Mouse (Mus musculus): ENCODE results near the gene Grik5. TPM values are rescaled to one million over a fixed set of nuclear protein-coding genes. Genes with fewer than 3 reads are reported as not detected.

Gene Grik5
- 8.7 TPM for polyA plus RNA-seq (2014; fragmentation: Illumina TruSeq; extraction: RNeasy Lipid Tissue Mini Kit (QIAGEN cat#74804); ENCODE audit: low read depth, low replicate concordance)

GRCm38 (mm10) chr7:25071979-25072715 is at the start of gene Grik5, which contains the start of gene Zfp574:
Gene Grik5 (minus strand): TSS chr7:25072346.
Gene Zfp574 (plus strand): TSS chr7:25072567.

DNA sequence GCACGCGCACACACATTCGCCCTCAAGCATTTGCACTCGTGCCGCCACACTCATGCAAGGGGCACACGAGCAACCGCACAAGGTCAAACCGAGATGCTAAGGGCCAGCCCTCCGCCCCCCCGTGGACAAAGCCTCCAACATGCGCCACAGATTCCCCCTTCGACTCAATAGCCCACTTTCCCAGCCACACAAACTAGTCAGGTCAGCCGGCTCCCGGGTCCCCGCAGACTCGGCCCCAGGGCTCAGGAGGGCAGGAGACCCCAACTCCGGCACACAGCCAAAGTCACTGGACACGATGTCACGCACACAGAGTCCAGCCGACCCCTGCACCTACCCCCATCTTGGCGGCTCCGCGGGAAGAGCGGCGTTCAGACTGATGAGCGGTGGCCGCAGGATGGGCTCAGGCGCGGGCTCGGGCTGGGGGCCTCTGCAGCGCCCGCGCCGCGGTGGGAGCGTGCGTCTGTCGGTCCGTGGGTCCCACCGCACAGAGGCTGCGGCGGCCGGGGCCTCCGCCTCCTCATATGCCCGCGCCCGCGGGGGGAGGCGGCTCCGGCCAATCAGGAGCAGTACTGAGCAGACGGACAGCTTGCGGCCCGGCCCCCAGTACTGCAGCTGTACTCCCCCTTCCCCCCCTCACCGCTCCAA is 66.6 kb downstream of the Grik5 start, which contains the start of gene Atp1a3:
Gene Atp1a3 (minus strand): TSS at position 538 of the 645 bp plus-strand sequence.

DNA sequence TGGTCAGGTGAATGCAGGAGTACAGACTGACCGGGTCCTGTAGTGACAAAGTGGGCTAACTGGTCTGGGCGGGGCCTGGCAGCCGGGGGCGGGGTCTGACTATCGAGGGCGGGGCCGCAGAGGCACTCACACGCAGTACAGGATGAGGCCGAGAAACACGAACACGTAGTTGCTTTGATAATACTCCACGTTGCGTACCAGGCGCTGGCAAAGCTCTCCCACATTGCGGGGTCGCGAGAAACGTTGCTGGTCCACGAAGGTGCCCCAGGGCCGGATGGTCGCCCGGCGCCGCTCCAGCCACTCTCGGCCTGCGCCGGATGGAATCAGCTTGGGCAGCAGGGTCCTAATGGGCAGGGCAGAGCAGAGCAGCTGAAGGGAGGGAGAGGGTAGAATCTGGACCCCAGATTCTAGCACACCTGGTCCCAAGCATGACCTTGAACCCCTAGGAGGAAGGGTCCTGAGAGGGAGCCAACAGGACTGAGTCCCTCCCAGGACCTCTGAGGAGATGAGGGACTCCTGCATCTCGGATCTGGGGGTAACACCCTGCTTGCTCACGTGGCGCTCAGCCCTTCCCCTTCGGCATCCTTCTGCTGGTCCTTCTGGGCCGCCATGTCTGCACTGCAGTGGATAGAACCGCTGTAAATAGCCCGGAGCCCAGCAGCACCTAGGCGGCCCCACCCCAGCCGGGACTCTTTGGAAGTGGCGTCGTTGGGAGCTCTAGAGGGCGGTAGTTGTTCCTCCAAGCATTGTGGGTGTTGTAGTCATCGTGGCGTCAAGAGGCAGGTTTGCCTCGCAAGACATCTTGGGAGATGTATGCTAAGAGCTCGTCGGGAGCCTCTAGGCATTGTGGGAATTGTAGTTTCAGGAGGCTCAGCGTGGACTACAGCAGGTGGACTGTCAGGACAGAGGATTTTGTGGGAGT is 99.9 kb downstream of the Grik5 start, which contains the start of gene Rabac1:
Gene Rabac1 (minus strand): TSS at position 783 of the 922 bp plus-strand sequence.

Other genes starting within 250 kb of the Grik5 start
- 1.8 TPM for gene Gm9844, start 210.1 kb downstream of the Grik5 start, polyA plus RNA-seq (2014; fragmentation: Illumina TruSeq; extraction: RNeasy Lipid Tissue Mini Kit (QIAGEN cat#74804); ENCODE audit: low read depth, low replicate concordance)
- 8.7 TPM for gene Lypd4, start 202.4 kb downstream of the Grik5 start, polyA plus RNA-seq (2014; fragmentation: Illumina TruSeq; extraction: RNeasy Lipid Tissue Mini Kit (QIAGEN cat#74804); ENCODE audit: low read depth, low replicate concordance)
- gene Dmrtc2, start 202.3 kb downstream of the Grik5 start, polyA plus RNA-seq (2014; fragmentation: Illumina TruSeq; extraction: RNeasy Lipid Tissue Mini Kit (QIAGEN cat#74804); ENCODE audit: low read depth, low replicate concordance): 1.4 TPM
- gene Rps19, start 188.0 kb downstream of the Grik5 start, polyA plus RNA-seq (2014; fragmentation: Illumina TruSeq; extraction: RNeasy Lipid Tissue Mini Kit (QIAGEN cat#74804); ENCODE audit: low read depth, low replicate concordance): 1,055 TPM
- gene Cd79a, start 175.0 kb downstream of the Grik5 start, polyA plus RNA-seq (2014; fragmentation: Illumina TruSeq; extraction: RNeasy Lipid Tissue Mini Kit (QIAGEN cat#74804); ENCODE audit: low read depth, low replicate concordance): 0.69 TPM
- 85.9 TPM for gene Arhgef1, start 169.4 kb downstream of the Grik5 start, polyA plus RNA-seq (2014; fragmentation: Illumina TruSeq; extraction: RNeasy Lipid Tissue Mini Kit (QIAGEN cat#74804); ENCODE audit: low read depth, low replicate concordance)
- gene Gm4881, start 127.9 kb downstream of the Grik5 start, polyA plus RNA-seq (2014; fragmentation: Illumina TruSeq; extraction: RNeasy Lipid Tissue Mini Kit (QIAGEN cat#74804); ENCODE audit: low read depth, low replicate concordance): not detected
- gene Rabac1, start 99.6 kb downstream of the Grik5 start, polyA plus RNA-seq (2014; fragmentation: Illumina TruSeq; extraction: RNeasy Lipid Tissue Mini Kit (QIAGEN cat#74804); ENCODE audit: low read depth, low replicate concordance): 305 TPM
- gene Atp1a3, start 66.4 kb downstream of the Grik5 start, polyA plus RNA-seq (2014; fragmentation: Illumina TruSeq; extraction: RNeasy Lipid Tissue Mini Kit (QIAGEN cat#74804); ENCODE audit: low read depth, low replicate concordance): 2.9 TPM
- 12.5 TPM for gene Zfp574, start 221 bp upstream of the Grik5 start, polyA plus RNA-seq (2014; fragmentation: Illumina TruSeq; extraction: RNeasy Lipid Tissue Mini Kit (QIAGEN cat#74804); ENCODE audit: low read depth, low replicate concordance)
- 1.4 TPM for gene Pou2f2, start 107.4 kb upstream of the Grik5 start, polyA plus RNA-seq (2014; fragmentation: Illumina TruSeq; extraction: RNeasy Lipid Tissue Mini Kit (QIAGEN cat#74804); ENCODE audit: low read depth, low replicate concordance)
- gene Dedd2, start 148.3 kb upstream of the Grik5 start, polyA plus RNA-seq (2014; fragmentation: Illumina TruSeq; extraction: RNeasy Lipid Tissue Mini Kit (QIAGEN cat#74804); ENCODE audit: low read depth, low replicate concordance): 15.0 TPM
- gene Zfp526, start 149.1 kb upstream of the Grik5 start, polyA plus RNA-seq (2014; fragmentation: Illumina TruSeq; extraction: RNeasy Lipid Tissue Mini Kit (QIAGEN cat#74804); ENCODE audit: low read depth, low replicate concordance): 7.4 TPM
- gene Gsk3a, start 165.5 kb upstream of the Grik5 start, polyA plus RNA-seq (2014; fragmentation: Illumina TruSeq; extraction: RNeasy Lipid Tissue Mini Kit (QIAGEN cat#74804); ENCODE audit: low read depth, low replicate concordance): 81.2 TPM
- gene Erf, start 178.4 kb upstream of the Grik5 start, polyA plus RNA-seq (2014; fragmentation: Illumina TruSeq; extraction: RNeasy Lipid Tissue Mini Kit (QIAGEN cat#74804); ENCODE audit: low read depth, low replicate concordance): 32.2 TPM
- 84.3 TPM for gene Cic, start 195.4 kb upstream of the Grik5 start, polyA plus RNA-seq (2014; fragmentation: Illumina TruSeq; extraction: RNeasy Lipid Tissue Mini Kit (QIAGEN cat#74804); ENCODE audit: low read depth, low replicate concordance)
- gene Pafah1b3, start 225.6 kb upstream of the Grik5 start, polyA plus RNA-seq (2014; fragmentation: Illumina TruSeq; extraction: RNeasy Lipid Tissue Mini Kit (QIAGEN cat#74804); ENCODE audit: low read depth, low replicate concordance): 54.0 TPM
- 1.5 TPM for gene Prr19, start 229.1 kb upstream of the Grik5 start, polyA plus RNA-seq (2014; fragmentation: Illumina TruSeq; extraction: RNeasy Lipid Tissue Mini Kit (QIAGEN cat#74804); ENCODE audit: low read depth, low replicate concordance)
- gene Tmem145, start 233.8 kb upstream of the Grik5 start, polyA plus RNA-seq (2014; fragmentation: Illumina TruSeq; extraction: RNeasy Lipid Tissue Mini Kit (QIAGEN cat#74804); ENCODE audit: low read depth, low replicate concordance): not detected
- gene Megf8, start 244.8 kb upstream of the Grik5 start, polyA plus RNA-seq (2014; fragmentation: Illumina TruSeq; extraction: RNeasy Lipid Tissue Mini Kit (QIAGEN cat#74804); ENCODE audit: low read depth, low replicate concordance): 32.1 TPM